ENCODE assay signal across 8 mouse cellular contexts in the genomic region with DNA sequence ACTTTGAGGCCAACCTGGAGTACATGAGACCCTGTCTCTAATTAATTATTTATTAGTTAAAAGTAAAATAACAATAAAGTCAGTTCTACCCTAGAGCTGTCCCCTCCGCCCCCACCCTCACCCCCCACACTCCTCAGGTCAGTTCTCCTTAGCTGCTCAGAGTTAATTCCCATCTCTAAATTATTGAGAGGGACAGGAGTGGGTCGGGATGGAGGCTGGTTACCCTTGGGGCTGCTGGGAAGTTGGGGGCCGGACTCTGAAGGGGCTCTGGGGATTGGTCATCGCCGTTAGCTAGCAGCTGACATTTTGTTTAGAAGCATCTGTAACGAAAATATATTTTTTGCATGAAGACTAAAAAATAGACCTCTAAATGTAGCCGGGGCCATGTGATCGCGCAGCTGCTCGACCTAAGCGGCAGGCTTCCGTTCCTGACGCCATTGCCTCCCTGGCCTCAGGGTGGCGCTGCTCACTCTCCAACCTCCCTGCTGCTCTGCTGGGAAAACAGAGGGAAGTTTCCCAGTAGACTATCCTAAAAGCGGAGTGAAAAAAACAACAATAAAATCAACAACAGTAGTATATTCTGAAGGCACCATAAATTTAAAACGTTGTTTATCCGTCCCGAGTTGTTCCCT. TPM values are rescaled to one million over a fixed set of nuclear protein-coding genes. Genes with fewer than 3 reads are reported as not detected.
DNase-seq lines count a peak whose midpoint lies in the region; ATAC-seq lines count a peak whose summit lies in the region.

No protein-coding gene starts in this region.

- peak overlapping the region; percentile 45 for H3K4me2 ChIP-seq in intestine, embryonic 14.5 days (ENCODE audit: low read length)

- H3K36me3 ChIP-seq in intestine, embryonic 14.5 days (ENCODE audit: control insufficient read depth, insufficient read depth, low read length) = no peaks in the 10 kb centered on the region

- peak; percentile 69 for DNase-seq in CD4-positive, CD25-positive, alpha-beta regulatory T cell, adult 2 months (ENCODE audit: low read depth, low spot score)
- peak; percentile 84 for DNase-seq in embryo, embryonic 10.5 days (ENCODE audit: low spot score)
- DNase-seq in gastrocnemius, postnatal 36 days = peak; percentile 62 to 67
- peak; percentile 89 for DNase-seq in intestine, embryonic 14.5 days (ENCODE audit: low spot score)
- DNase-seq in left cerebral cortex, postnatal 36 days (ENCODE audit: low spot score in 2 of 2) = peak; percentile 62 to 69
- peak; percentile 58 for DNase-seq in mesoderm, embryonic 11.5 days (ENCODE audit: low read depth, low spot score)
- DNase-seq in right cerebral cortex, postnatal 4 days = peak; percentile 83

- intact Hi-C loops in gastrocnemius, postnatal 36 days (cut with DNase I) = loop anchor here (1.0 to 10.0 kb wide), 2 partner anchors 103 to 219 kb away; partner anchors contain the start of gene Polg
- intact Hi-C loops in left cerebral cortex, postnatal 36 days (cut with DNase I) = loop anchor here (1.0 to 10.0 kb wide), 2 partner anchors 103 to 219 kb away; partner anchors contain the start of gene Polg

- no peak overlapping the region for H3K27ac ChIP-seq in intestine, embryonic 14.5 days (ENCODE audit: low read depth)

- no peaks in the 10 kb centered on the region for H3K9me3 ChIP-seq in intestine, embryonic 14.5 days (ENCODE audit: control insufficient read depth, low read length)

- peak overlapping the region; percentile 12; the same call in 1 of the 2 replicates for H3K4me3 ChIP-seq in intestine, embryonic 14.5 days (ENCODE audit: low read depth, low read length)

- no peaks in the 10 kb centered on the region for H3K4me1 ChIP-seq in intestine, embryonic 14.5 days (replicated peaks; ENCODE audit: control insufficient read depth, insufficient read depth, low read length)

- no peaks in the 10 kb centered on the region for H3K27me3 ChIP-seq in intestine, embryonic 14.5 days (replicated peaks; ENCODE audit: control insufficient read depth, insufficient read depth, low read length)

- 11% methylated on average over 18 of the region's 18 CpGs for WGBS in intestine, embryonic 14.5 days

- H3K9ac ChIP-seq in intestine, embryonic 14.5 days (ENCODE audit: low read length) = no peak overlapping the region

- no peak for ATAC-seq in CD4-positive, CD25-positive, alpha-beta regulatory T cell, adult 4 months
- peak; percentile 63; the same call in 1 of the 2 replicates for ATAC-seq in intestine, embryonic 14.5 days (replicated peaks; ENCODE audit: low FRiP score, low TSS enrichment, low read depth)

RNA-seq across cellular contexts. Expression of gene Abhd2, which starts 26.8 kb away (rescaled TPM):
- 10 to 100 TPM; 14.8 to 25.8 TPM for polyA plus RNA-seq in CD4-positive, CD25-positive, alpha-beta regulatory T cell, adult 4 months (2017; shearing (Covaris generic))
- total RNA-seq in gastrocnemius, postnatal 36 days (2021) = 1 to 10 TPM; 4.8 to 5.1 TPM
- 14.6 and 15.2 TPM in 2 replicates for polyA plus RNA-seq in intestine, embryonic 14.5 days (2014; fragmentation: Nextera tagmentation; extraction: Ambion mirVana)
- 100 to 1,000 TPM; 107 to 115 TPM for total RNA-seq in left cerebral cortex, postnatal 36 days (2021)

Comparison
In these comparisons a context has a peak if more than half of its experiments do, and no peak if none do; other contexts are left out.
1. RNA of gene Abhd2, which starts 26.8 kb away (total RNA-seq): 107 to 115 TPM in left cerebral cortex, postnatal 36 days; 4.8 to 5.1 TPM in gastrocnemius, postnatal 36 days; every median in the first group is over 10 times any median in the second.
2. Peak in every context shown above with its lines, with median percentiles within 50 percentile points of each other: DNase-seq.